Comparison of ENCODE assay signal across 10 mouse cellular contexts in genomic region chr2:93085291-93086027, GRCm38 (mm10). TPM values are rescaled to one million over a fixed set of nuclear protein-coding genes. Genes with fewer than 3 reads are reported as not detected.
A peak's percentile ranks its signal among the peaks of the same experiment; 100 is the strongest.
DNase-seq lines count a peak whose midpoint lies in the region; ATAC-seq lines count a peak whose summit lies in the region.
"Had no signal": no experiment of that assay in that cellular context is flagged by ENCODE, and none has a peak within 500 bp of the region (broad histone marks: within the 10 kb centered on the region; RNA-seq: fewer than 3 reads in every experiment).

No protein-coding gene starts in this region.

- WGBS in heart, embryonic 11.5 days (ENCODE audit: insufficient replicate concordance), result 66% methylated on average over 8 of the region's 8 CpGs

- peak; percentile 46 for DNase-seq in thymus, postnatal 0 days (ENCODE audit: low spot score)
- no peak for DNase-seq in thymus, adult 18-20 months
- peak; percentile 81 to 86 for DNase-seq in layer of hippocampus, adult 8-10 months (ENCODE audit: low spot score in 2 of 2)
- DNase-seq in left cerebral cortex, postnatal 36 days (ENCODE audit: low spot score in 2 of 2), result peak; percentile 89 to 90
- no peak for DNase-seq in heart, adult 18-20 months
- no peak for DNase-seq in urinary bladder, postnatal 10 days (ENCODE audit: low spot score)
- DNase-seq: gastrocnemius, postnatal 10 days; lung, postnatal 14 days had no signal

- H3K4me3 ChIP-seq in heart, embryonic 11.5 days (ENCODE audit: low read depth, low read length), result no peak overlapping the region
- H3K4me3 ChIP-seq: myocyte had no signal

- no peaks in the 10 kb centered on the region; the same call in 1 of the 2 replicates for H3K27me3 ChIP-seq in heart, embryonic 11.5 days (ENCODE audit: control insufficient read depth, insufficient read depth, low read length)

- no peak overlapping the region for H3K27ac ChIP-seq in heart, embryonic 11.5 days (ENCODE audit: low read depth, low read length)

- no peaks in the 10 kb centered on the region for H3K9me3 ChIP-seq in heart, embryonic 11.5 days (replicated peaks; ENCODE audit: control insufficient read depth, low read length)

- no peak overlapping the region for H3K9ac ChIP-seq in heart, embryonic 11.5 days (ENCODE audit: low read depth, low read length)

- ATAC-seq in heart, embryonic 11.5 days (replicated peaks; ENCODE audit: insufficient number of reproducible peaks, low FRiP score, low TSS enrichment), result no peak

- intact Hi-C loops in left cerebral cortex, postnatal 36 days (cut with DNase I), result loop anchor here (5.0 kb wide), 1 partner anchor 82 kb away; no protein-coding TSS in a partner anchor

- H3K36me3 ChIP-seq in heart, embryonic 11.5 days (ENCODE audit: control insufficient read depth, insufficient read depth, low read length), result no peaks in the 10 kb centered on the region

- H3K4me1 ChIP-seq in heart, embryonic 11.5 days (ENCODE audit: control insufficient read depth, insufficient read depth, low read length), result 0 out of 2 replicates have a peak, but pooled peaks cover 4% of the 10 kb centered on the region

- no peak overlapping the region for H3K4me2 ChIP-seq in heart, embryonic 11.5 days

RNA-seq across cellular contexts. Expression of gene Prdm11, which starts 39.5 kb away (rescaled TPM):
- 4.4 and 6.5 TPM in 2 replicates for polyA plus RNA-seq in thymus, postnatal 0 days (2015; fragmentation: Nextera tagmentation; extraction: Ambion mirVana)
- total RNA-seq in layer of hippocampus, adult 8-10 months (2022), result 10 to 100 TPM; 23.7 to 29.5 (median 26.6) TPM
- 10 to 100 TPM; 21.0 to 25.1 TPM for total RNA-seq in left cerebral cortex, postnatal 36 days (2021)
- 1 to 10 TPM; 8.4 to 9.5 TPM for total RNA-seq in heart, adult 18-20 months (2021)
- polyA plus RNA-seq in heart, embryonic 11.5 days (2014; fragmentation: Nextera tagmentation; extraction: Ambion mirVana), result 3.1 and 3.3 TPM in 2 replicates

Comparison
In these comparisons a context has a peak if more than half of its experiments do, and no peak if none do; other contexts are left out.
1. DNase-seq: peak in thymus, postnatal 0 days (single experiment), layer of hippocampus, adult 8-10 months (2 of 2) and left cerebral cortex, postnatal 36 days (2 of 2); none in thymus, adult 18-20 months (0 of 2), heart, adult 18-20 months (0 of 2) and urinary bladder, postnatal 10 days (single experiment).